Mouse (Mus musculus) erythroblast, embryonic 14.5 days (primary cell): ENCODE data around the gene Samsn1.

Experiments used
- GATA1 ChIP-seq: IDR thresholded peaks from 2 replicates; pipeline ENCODE4 v1.6.1; 2012; ENCODE audit warnings: low read length, inconsistent platforms, mixed read lengths
- TAL1 ChIP-seq: IDR thresholded peaks from 3 replicates; pipeline ENCODE4 v1.6.1; 2012; ENCODE audit warnings: low read length, inconsistent platforms, mixed read lengths

GRCm38 (mm10) chr16:75877170-75877569, 144.9 kb downstream of the Samsn1 start:
- no peak for TF ChIP-seq GATA1
- TF ChIP-seq TAL1 = no peak
